Mouse (Mus musculus): ENCODE results near the gene Pcna.

Gene Pcna

GRCm38 (mm10) chr2:132233985-132234765 is 18.9 kb downstream of the Pcna start:
- peak; percentile 79 for DNase-seq (ENCODE audit: inconsistent ontology term)

GRCm38 (mm10) chr2:132232413-132232945 is 20.6 kb downstream of the Pcna start:
- DNase-seq (ENCODE audit: inconsistent ontology term) = no peak

- DNase-seq (ENCODE audit: inconsistent ontology term) = no peak
Observed at GRCm38 (mm10) chr2:132224359-132224758, 28.8 kb downstream of the Pcna start.

GRCm38 (mm10) chr2:132221611-132222073 is 31.5 kb downstream of the Pcna start:
- peak; percentile 27 for DNase-seq (ENCODE audit: inconsistent ontology term)

GRCm38 (mm10) chr2:132211995-132212656 is 41.0 kb downstream of the Pcna start:
- DNase-seq (ENCODE audit: inconsistent ontology term) = peak; percentile 92

- DNase-seq (ENCODE audit: inconsistent ontology term) = no peak
Observed at GRCm38 (mm10) chr2:132210806-132211312, 42.3 kb downstream of the Pcna start.

- DNase-seq (ENCODE audit: inconsistent ontology term) = no peak
Observed at GRCm38 (mm10) chr2:132208246-132208881, 44.8 kb downstream of the Pcna start.

- no peak for DNase-seq (ENCODE audit: inconsistent ontology term)
Observed at GRCm38 (mm10) chr2:132206316-132206881, 46.7 kb downstream of the Pcna start.

GRCm38 (mm10) chr2:132205549-132205948 is 47.6 kb downstream of the Pcna start:
- no peak for DNase-seq (ENCODE audit: inconsistent ontology term)

- no peak for DNase-seq (ENCODE audit: inconsistent ontology term)
Observed at GRCm38 (mm10) chr2:132203773-132204172, 49.3 kb downstream of the Pcna start.

GRCm38 (mm10) chr2:132203186-132203585 is 49.9 kb downstream of the Pcna start:
- no peak for DNase-seq (ENCODE audit: inconsistent ontology term)
